Mouse (Mus musculus) layer of hippocampus, adult 18-20 months (tissue): ENCODE measurements around the gene Vmn1r29. TPM values are rescaled to one million over a fixed set of nuclear protein-coding genes. Genes with fewer than 3 reads are reported as not detected.
"Not testable (repeated sequence)": the region's sequence is repeated elsewhere in the genome, so short reads cannot be mapped to it uniquely, and the experiment has no call there.

Source experiments
- DNase-seq, 2 experiments: peaks; one replicate each; pipeline ENCODE4 v3.0.0; 2022; ENCODE audit warnings: low spot score in 2 of 2
- long read RNA-seq: library from polyadenylated mRNA; stranded (forward); transcript quantifications from one replicate; pipeline ENCODE4 v2.0.0, GENCODE M21; 2021
- total RNA-seq, 2 experiments: library from RNA; stranded (reverse); gene quantifications; 2 replicates each; pipeline ENCODE4 v1.2.3; 2021

Vmn1r29 gene
- not detected for total RNA-seq
- long read RNA-seq: 0 reads

- no peak for DNase-seq
These were observed at the start of gene Vmn1r29 for GRCm38 (mm10) chr6:58301249-58301648. Gene Vmn1r29, plus strand, starts transcription at chr6:58301549.

GRCm38 (mm10) chr6:58261737-58262136 is 39.6 kb upstream of the Vmn1r29 start, which contains the start of gene Vmn1r28:
Gene Vmn1r28, plus strand, starts transcription at chr6:58262037.
- no peak for DNase-seq

DNA sequence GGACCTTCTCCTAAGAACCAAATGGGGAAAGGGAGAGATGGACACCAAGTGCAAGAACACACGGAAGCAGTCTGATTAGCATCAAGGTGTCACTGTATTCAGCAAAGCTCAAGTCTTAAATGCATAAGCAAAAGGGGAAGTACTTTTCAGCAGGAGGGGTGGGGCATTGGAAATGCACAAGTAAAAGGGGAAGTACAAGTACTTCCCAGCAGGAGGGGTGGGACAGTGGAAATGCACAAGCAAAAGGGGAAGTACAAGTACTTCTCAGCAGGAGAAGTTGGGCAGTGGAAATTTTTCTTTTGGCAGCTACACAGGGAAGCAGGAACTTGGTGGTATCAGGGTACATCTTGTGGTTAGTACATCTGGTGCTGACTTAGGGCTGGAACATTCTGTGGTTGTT is 21.7 kb upstream of the Vmn1r29 start:
- not testable (repeated sequence) for DNase-seq

DNA sequence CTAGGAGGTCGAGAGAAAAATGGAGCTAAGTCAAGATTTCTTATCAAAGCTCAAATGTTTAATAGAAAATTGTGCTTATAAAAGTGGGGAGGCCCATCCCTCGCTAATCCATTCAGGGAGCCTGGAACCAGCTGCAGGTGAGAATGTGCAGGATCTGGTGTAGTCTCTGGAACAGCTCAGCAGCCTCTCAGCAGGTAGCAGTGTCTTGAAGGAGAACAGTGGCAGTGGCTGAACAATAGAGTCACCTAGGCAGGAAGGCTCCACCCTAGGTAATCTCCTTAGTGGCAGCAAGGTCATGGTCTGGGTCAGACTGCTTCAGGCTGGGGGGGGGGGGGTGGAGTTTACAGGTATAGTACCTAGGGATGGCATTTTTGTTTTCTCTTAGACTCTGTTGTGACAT is 9.1 kb upstream of the Vmn1r29 start:
- DNase-seq: no peak

DNA sequence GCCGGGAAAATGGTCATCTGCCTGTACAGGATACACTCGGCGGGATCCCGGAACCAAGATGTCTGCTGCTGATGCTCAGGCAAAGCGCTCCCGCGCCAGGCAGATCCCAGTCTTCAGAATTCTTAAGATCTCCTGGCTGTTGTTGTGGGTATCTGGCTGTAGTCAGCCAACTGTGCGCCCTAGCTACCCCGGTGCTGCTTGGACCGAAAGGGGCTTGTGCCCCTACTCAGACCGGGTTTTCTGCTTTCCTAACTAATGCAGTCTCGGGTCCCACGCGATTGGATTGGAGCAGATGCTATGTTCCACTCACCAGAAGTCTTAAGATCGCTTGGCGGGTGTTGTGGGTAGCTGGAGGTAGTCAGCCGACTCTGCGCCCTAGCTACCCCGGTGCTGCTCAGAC is 2.8 kb upstream of the Vmn1r29 start:
- DNase-seq: not testable (repeated sequence)

DNA sequence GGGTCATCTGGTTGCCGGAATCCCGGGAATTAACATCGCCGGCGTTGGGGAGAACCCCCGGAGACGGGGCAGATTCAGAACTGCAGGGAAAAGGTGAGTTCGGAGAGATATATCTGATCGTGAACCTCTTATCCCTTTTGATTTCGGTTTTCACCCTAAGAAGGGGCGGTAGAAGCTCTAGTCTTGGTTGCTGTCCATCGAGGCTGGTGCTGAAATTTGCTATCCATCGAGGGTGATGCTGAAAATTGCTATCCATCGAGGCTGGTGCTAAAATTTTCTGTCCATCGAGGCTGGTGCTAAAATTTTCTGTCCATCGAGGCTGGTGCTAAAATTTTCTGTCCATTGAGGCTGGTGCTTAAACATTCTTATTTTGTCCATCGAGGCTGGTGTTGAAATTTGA is 29.3 kb downstream of the Vmn1r29 start:
- not testable (repeated sequence) for DNase-seq

Other genes starting within 250 kb of the Vmn1r29 start
- gene Vmn1r27, start 82.7 kb upstream of the Vmn1r29 start, total RNA-seq: not detected
- gene Vmn1r28, start 39.5 kb upstream of the Vmn1r29 start, total RNA-seq: not detected
- not detected for gene Vmn1r30, start 141.8 kb downstream of the Vmn1r29 start, total RNA-seq
- gene Vmn1r31, start 173.8 kb downstream of the Vmn1r29 start, total RNA-seq: not detected